Mouse (Mus musculus) right cerebral cortex, postnatal 25 days (tissue): ENCODE results near the gene Gm5868.
"Not testable (repeated sequence)": the region's sequence is repeated elsewhere in the genome, so short reads cannot be mapped to it uniquely, and the experiment has no call there.

Source experiments
- DNase-seq: peaks from one replicate; pipeline ENCODE4 v3.0.0; 2022

Gm5868 gene

GRCm38 (mm10) chr5:72587192-72587681, at the start of gene Gm5868:
Gm5868 (minus strand) TSS chr5:72587551.
- no peak for DNase-seq

GRCm38 (mm10) chr5:72636576-72636975, 49.2 kb upstream of the Gm5868 start:
- no peak for DNase-seq

GRCm38 (mm10) chr5:72636122-72636521, 48.8 kb upstream of the Gm5868 start:
- DNase-seq: no peak

GRCm38 (mm10) chr5:72634791-72635271, 47.5 kb upstream of the Gm5868 start:
- no peak for DNase-seq

- DNase-seq: no peak
Observed at GRCm38 (mm10) chr5:72630026-72630425, 42.7 kb upstream of the Gm5868 start.

GRCm38 (mm10) chr5:72621022-72621421, 33.7 kb upstream of the Gm5868 start:
- no peak for DNase-seq

GRCm38 (mm10) chr5:72617413-72617812, 30.1 kb upstream of the Gm5868 start:
- no peak for DNase-seq

- DNase-seq: no peak
Observed at GRCm38 (mm10) chr5:72603138-72603537, 15.8 kb upstream of the Gm5868 start.

DNA sequence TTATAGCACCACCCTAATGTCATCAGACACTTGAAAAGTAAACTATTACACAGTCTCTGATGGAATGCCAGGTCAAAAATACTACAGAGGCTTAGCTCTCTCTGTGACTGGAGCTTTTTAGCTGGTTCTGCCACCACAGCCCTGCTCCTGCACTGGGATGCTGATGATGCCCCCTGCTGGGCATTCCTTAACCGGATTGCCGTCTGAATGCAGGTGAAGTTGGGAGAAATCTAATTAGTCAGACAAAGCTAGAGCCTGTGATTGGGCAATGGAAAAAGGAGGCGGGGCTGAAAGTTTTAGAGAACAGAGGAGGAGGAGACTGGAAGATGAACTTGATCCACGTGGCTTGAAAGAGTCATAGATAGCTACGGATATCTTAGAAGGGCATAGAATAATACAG, 13.7 kb upstream of the Gm5868 start:
- no peak for DNase-seq

DNA sequence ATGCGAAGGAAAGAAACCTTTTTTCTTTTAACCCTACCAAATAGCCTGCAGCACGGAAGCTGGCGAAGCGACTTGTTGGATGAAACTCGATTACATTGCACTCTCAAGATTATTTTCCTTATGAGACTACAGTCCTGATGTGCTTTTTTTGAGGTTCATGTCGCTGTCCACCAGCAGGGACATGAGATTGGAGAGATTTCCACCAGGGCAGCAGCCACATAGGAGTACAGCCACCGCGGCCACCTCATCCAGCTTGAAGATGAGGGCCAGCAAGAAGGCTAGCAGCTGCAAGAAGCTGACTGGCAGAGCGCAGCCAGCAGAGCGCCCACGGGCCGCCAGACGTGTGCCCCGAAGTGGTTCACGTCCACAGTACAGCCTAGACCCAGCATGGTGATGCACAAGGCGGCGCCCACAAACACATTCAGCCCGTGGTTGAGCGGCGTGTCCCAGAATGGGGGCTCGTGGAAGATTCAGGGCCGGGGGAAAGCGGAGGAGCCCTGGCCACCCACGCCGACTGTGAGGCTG, 622 bp downstream of the Gm5868 start:
- DNase-seq: not testable (repeated sequence)

DNA sequence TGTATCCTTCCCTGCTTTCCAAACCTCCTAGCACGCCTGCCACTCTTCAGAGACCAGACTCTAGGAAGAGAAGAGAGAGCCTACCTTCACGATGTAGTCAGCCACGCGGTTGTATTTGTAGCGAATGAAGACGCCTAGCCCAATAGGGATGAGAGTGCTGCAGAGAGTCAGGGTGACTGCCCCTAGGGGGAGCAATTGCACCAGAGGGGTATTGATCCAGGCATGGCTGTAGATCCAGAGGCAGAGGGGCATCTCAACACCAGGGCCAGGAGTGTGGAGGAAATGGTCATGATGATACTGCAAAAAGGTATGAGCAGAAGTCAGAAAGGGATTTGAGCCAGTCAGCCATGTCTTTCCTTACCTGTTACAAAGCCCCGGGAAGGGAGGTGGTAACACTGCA, 1.2 kb downstream of the Gm5868 start:
- DNase-seq: not testable (repeated sequence)

DNA sequence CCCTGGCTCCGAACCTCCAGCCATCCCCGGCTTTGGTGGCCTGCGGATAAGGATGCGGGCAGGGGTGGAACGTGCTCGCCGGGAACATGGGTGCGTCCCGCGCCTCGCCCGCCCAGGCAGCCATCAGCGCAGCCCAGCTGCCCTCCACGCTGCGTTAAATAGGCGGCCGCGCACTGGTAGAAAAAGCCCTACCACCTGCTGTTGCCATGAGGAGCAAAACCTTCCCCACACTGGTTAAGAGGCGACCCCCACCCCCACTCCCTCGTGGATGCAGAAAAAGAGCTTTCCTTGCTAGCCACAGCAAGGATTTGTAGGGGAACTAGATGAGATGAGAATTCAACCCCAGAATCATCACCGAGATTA, 6.4 kb downstream of the Gm5868 start, which contains the start of gene Zar1:
Zar1 (minus strand) TSS at position 285 of the 363 bp plus-strand sequence.
- DNase-seq: not testable (repeated sequence)

GRCm38 (mm10) chr5:72580088-72580969, 7.0 kb downstream of the Gm5868 start:
- DNase-seq: not testable (repeated sequence)

GRCm38 (mm10) chr5:72579599-72579998, 7.8 kb downstream of the Gm5868 start:
- not testable (repeated sequence) for DNase-seq

DNA sequence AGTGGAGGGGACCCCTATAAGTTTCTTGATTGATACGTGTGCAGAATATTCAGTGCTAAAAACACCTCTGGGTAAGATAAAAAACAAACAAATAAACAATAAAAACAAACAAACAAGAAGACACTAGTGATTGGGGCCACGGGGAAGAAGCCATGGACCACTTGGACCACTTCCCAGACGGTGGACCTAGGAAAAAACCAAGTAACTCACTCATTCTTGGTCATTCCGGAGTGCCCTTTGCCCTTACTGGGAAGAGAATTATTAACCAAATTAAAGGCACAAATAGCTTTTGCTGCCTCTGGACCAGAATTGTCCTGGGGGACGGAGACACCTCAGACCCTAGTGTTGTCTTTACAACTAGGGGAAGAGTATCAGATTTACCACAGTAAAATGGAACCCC, 21.7 kb downstream of the Gm5868 start:
- DNase-seq: no peak

DNA sequence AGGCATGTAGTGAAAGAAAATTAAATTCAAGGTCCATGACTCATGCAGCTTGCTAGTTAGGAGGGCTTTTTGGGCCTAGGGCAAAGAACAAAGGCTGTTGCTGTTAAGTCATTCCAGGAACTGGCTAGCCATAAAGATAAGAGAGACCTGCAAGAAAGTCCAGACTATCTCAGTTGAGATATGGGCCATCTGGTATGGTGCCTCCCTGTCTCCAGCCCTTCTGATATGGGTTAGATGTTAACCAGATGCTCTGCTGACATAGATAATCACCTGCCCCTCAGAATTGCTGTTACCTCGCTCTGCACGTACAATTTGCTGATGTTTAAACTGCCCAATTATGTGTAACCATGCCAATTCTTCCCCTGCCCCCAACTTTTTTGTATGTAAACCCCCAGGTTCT, 24.2 kb downstream of the Gm5868 start:
- DNase-seq: not testable (repeated sequence)

DNA sequence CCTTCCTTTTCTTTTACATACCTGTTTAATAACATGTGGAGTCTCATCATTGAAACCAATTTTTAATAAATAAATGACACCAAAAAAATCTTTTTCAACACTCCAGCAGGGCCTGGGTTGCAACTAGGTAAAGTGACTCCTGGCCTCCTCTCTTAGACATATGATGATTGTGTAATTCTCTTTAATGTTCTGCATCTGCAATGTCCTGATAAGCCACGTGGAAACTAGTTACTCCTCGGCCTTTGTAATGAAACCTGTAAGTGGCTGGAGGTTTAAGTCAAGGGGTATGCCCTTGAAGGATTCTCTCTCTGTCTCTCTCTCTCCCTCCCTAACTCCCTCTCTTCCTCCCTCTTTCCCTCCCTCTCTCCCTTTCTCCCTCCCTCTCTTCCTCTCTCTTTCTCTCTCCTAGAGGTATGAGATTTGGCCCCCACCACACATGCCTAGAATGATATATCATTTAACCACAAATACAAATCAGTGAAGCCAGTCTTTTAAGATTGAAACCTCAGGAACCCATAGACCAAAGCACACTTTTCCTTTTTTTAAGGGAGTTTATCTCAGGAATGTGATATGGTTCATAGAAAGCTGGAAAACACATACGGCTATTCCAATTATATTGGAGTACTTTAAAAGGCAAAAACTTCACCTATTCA, 26.2 kb downstream of the Gm5868 start:
- DNase-seq: no peak

GRCm38 (mm10) chr5:72559544-72560049, 27.8 kb downstream of the Gm5868 start, which contains the start of gene Nfxl1:
Nfxl1 (minus strand) TSS chr5:72559684.
- peak; percentile 95 for DNase-seq

DNA sequence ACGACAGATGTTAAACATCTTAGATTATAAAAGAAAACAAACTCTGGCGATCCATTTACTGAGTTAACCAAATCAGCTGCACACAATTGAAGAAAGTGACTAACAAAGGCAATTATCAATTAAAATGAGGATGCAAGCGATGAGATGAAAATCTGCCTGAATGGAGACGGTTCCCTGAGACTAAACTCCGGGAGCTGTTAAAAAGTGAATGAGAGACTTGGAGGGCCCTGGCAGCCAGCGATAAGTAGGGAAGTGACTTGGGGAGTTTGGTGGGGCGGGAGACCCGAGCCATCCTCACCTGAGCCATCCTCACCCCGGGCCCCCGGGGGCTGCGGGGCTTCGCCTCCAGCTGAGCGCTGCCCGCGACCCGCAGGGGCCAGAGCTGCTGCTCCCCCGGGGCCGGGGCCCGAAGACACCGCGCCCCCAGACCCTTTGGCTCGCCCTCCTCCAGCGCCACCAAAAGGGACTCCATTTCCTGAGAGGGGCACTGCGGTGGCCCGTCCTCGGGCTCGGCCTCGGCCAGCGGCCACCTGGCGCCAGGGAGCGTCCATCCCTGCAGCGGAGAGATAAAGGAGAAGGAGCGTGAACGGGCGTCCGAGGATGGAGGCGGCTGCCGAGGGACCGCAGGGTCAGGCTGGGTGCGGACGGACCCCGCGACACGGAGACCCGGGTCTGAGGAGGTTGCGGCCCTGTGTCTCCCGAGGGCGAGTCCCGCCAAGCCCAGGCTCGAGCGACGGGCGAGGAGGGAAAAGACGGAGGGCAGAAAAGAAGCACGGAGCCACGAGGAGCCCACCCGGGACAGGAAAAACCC, 28.4 kb downstream of the Gm5868 start:
- DNase-seq: no peak

DNA sequence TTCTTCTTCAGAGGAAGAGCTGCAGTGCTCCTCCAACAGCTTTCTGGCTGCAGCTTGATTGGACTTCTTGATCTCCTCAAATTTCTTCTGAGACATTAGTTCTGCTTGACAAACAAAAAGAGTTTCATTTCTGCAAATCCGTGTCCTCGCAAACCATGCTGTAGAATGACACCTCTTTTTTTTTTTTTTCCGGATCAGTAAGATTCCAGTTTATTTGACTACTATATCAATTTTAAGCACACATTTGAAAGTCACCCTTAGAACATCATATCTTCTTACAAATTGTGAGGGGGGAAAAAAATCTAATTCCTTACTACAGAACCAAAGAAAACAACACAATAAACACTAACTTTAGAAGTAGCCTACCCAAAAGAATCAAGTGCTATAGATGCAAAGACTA, 31.1 kb downstream of the Gm5868 start:
- no peak for DNase-seq

GRCm38 (mm10) chr5:72551209-72551608, 36.1 kb downstream of the Gm5868 start:
- DNase-seq: no peak
